Mouse (Mus musculus): Measurements from ENCODE around the gene Syde1.

Syde1 gene

GRCm38 (mm10) chr10:78591406-78592328 is at the start of gene Syde1:
Gene Syde1 (minus strand): TSS chr10:78591964.
- no peak for TF ChIP-seq GATA4 (IDR thresholded peaks at IDR 0.05; ENCODE audit: insufficient replicate concordance, low read length)

- no peak for TF ChIP-seq GATA4 (IDR thresholded peaks at IDR 0.05; ENCODE audit: insufficient replicate concordance, low read length)
Measured at GRCm38 (mm10) chr10:78632311-78632710, 40.5 kb upstream of the Syde1 start.

DNA sequence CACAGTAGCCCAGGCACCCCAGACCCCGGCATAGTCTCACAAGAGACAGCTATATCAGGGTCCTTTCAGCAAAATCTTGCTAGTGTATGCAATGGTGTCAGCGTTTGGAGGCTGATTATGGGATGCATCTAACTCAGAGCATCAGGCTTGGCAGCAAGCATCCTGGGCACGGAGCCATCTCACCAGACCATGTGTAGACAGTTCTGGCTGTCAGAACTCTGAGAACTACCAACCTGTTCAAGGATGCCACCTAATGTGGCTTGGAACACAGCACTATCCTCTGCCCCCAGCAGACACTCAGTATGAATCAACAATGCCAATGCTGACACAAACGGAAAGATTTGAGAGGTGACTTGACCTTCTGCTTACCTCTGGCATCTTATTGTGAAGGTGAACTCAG is 38.4 kb upstream of the Syde1 start:
- no peak for TF ChIP-seq GATA4 (IDR thresholded peaks at IDR 0.05; ENCODE audit: insufficient replicate concordance, low read length)

DNA sequence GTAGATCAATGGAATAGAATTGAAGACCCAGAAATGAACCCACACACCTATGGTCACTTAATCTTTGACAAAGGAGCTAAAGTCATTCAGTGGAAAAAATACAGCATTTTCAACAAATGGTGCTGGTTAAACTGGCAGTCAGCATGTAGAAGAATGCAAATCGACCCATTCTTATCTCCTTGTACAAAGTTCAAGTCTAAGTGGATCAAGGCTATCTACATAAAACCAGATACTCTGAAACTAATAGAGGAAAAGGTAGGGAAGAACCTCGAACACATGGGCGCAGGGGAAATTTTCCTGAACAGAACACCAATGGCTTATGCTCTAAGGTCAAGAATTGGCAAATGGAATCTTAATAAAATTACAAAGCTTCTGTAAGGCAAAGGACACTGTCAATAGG is 31.4 kb upstream of the Syde1 start:
- TF ChIP-seq GATA4 (IDR thresholded peaks at IDR 0.05; ENCODE audit: insufficient replicate concordance, low read length), result peak; percentile 66; the same call in 1 of the 2 replicates

GRCm38 (mm10) chr10:78617974-78618373 is 26.2 kb upstream of the Syde1 start, which contains the start of gene Olfr1357:
Gene Olfr1357 (minus strand): TSS chr10:78618074.
- TF ChIP-seq GATA4 (IDR thresholded peaks at IDR 0.05; ENCODE audit: insufficient replicate concordance, low read length), result no peak

DNA sequence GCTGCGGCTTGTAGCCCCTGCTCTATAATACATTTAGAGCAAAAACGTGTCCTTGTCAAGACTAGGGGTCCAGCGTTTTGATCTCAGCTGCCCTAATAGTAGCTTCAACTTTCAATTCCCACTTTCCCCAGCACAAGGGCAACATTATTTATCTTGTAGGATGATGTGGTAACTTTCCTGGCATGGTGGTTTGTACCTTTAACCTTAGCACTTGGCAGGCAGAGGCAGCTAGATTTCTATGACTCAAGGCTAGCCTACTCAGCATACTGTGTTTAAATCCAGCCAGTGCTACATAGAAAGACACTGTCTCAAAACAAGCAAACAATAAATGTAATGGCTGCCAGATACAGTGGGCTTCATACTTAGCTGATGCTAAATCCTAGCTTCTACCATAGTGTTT is 15.8 kb upstream of the Syde1 start:
- TF ChIP-seq GATA4 (IDR thresholded peaks at IDR 0.05; ENCODE audit: insufficient replicate concordance, low read length), result no peak

- no peak for TF ChIP-seq GATA4 (IDR thresholded peaks at IDR 0.05; ENCODE audit: insufficient replicate concordance, low read length)
Measured at GRCm38 (mm10) chr10:78605080-78605479, 13.3 kb upstream of the Syde1 start.

- no peak for TF ChIP-seq GATA4 (IDR thresholded peaks at IDR 0.05; ENCODE audit: insufficient replicate concordance, low read length)
Measured at GRCm38 (mm10) chr10:78599865-78600264, 8.1 kb upstream of the Syde1 start.

DNA sequence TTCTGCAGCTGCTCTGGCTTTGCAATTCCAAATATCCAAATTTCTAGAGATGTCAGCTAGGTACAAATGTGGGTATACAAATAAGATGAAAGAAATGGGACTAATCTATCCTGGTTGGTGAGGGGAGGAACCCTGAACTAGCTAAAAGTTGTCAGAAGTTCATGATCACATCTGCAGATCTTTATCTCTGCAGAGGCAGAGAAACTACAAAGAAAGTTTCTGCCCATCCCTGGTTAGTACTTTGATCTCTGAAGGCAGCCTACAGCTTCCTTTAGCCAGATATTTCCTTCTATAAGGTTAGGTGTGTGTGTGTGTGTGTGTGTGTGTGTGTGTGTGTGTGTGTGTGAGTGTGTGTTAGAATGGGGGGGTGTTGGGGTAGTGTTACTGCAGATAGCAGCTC is 2.8 kb upstream of the Syde1 start:
- TF ChIP-seq GATA4 (IDR thresholded peaks at IDR 0.05; ENCODE audit: insufficient replicate concordance, low read length), result no peak

GRCm38 (mm10) chr10:78594157-78594556 is 2.4 kb upstream of the Syde1 start:
- TF ChIP-seq GATA4 (IDR thresholded peaks at IDR 0.05; ENCODE audit: insufficient replicate concordance, low read length), result no peak

GRCm38 (mm10) chr10:78593736-78594135 is 2.0 kb upstream of the Syde1 start:
- TF ChIP-seq GATA4 (IDR thresholded peaks at IDR 0.05; ENCODE audit: insufficient replicate concordance, low read length), result no peak

DNA sequence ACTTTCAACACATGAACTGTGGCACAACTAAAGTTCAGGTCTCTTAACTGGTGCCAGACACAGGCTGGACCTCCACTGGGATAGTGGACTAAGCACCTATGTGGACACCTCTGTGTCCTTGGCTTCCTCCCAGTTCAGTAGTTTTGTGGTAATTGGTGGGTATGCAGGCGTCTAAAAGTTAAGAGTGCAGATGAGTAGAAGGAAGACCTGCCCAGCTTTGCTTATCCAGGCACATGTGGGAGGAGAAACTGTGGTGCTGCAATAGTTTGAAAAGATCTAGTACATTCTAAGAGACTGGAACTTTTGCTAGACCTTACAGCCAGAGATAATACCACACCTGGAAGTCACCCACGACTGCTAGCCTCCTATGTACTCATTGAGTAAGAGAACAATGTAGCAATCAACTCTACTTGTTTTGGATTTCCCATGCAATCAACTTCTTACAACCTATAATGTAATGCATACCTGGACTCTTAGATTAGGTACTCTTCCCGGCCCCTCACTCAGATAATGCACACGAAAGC is 1.2 kb upstream of the Syde1 start:
- TF ChIP-seq GATA4 (IDR thresholded peaks at IDR 0.05; ENCODE audit: insufficient replicate concordance, low read length), result no peak

- TF ChIP-seq GATA4 (IDR thresholded peaks at IDR 0.05; ENCODE audit: insufficient replicate concordance, low read length), result no peak
Measured at GRCm38 (mm10) chr10:78590744-78591143, 1.0 kb downstream of the Syde1 start.

- TF ChIP-seq GATA4 (IDR thresholded peaks at IDR 0.05; ENCODE audit: insufficient replicate concordance, low read length), result no peak
Measured at GRCm38 (mm10) chr10:78589901-78590300, 1.9 kb downstream of the Syde1 start.

- no peak for TF ChIP-seq GATA4 (IDR thresholded peaks at IDR 0.05; ENCODE audit: insufficient replicate concordance, low read length)
Measured at GRCm38 (mm10) chr10:78589291-78589690, 2.5 kb downstream of the Syde1 start.

- TF ChIP-seq GATA4 (IDR thresholded peaks at IDR 0.05; ENCODE audit: insufficient replicate concordance, low read length), result no peak
Measured at GRCm38 (mm10) chr10:78586026-78586425, 5.7 kb downstream of the Syde1 start.
